Mouse (Mus musculus): ENCODE results near the gene Zfp553.
"Not testable (repeated sequence)": the region's sequence is repeated elsewhere in the genome, so short reads cannot be mapped to it uniquely, and the experiment has no call there.

Gene Zfp553

DNA sequence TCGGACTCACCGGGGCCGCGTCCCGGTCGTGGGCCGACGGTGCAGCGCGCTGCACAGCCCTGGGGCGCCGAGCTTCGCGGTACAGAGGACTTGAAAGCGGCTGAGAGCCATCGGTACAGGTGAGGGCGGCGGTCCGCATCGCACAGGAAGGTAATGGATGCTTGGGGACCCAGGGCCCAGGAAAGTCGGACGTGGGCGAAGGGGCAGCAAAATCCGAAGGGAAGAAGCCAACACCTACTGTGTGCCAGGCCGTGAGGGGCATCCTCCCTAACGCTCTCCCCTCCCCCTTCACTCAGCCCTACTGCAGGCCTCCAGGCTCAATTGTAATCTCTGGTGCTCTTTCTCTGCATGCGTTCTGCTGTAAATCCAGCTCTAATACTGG lies 498 bp downstream of the Zfp553 start:
- DNase-seq (ENCODE audit: low read depth), result peak; percentile 43

DNA sequence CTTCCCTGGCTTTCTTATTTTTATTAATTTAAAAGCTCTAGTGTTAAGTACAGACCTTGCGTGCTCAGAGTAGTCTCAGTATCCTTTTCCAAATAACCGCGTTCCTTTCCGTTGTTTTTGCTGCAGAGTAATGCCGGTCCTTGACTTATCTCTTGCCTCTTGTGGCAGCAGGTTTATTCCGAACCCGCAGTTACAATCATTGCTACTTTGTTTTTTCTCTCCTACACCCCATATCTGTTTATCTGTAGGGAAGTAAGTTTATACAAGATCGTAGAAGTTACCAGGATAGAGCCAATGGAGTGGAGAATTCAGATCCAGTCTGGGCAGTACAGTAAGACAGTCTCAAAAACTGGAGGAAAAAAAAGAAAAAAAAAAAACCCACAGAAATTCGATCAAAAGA lies 904 bp downstream of the Zfp553 start:
- DNase-seq (ENCODE audit: low read depth), result no peak

DNA sequence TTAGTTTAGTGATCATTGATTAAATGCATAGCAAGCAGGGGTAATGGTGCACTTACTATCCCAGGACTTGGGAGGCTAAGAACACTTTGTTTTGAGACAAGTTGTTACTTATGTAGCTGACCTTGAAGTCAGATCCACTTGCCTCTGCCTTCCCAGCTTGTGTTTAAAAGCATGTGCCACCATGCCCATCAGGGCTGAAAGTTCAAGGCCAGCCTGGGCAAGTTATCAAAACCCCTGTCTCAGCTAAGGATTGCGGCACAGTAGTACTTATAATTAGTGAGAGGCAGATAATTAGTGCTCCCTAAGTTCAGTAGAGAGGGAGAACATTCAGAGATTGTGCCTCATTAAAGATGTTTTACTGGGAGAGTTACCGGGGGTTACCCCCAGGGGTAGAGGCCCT lies 1.9 kb downstream of the Zfp553 start:
- DNase-seq (ENCODE audit: low read depth), result no peak

DNA sequence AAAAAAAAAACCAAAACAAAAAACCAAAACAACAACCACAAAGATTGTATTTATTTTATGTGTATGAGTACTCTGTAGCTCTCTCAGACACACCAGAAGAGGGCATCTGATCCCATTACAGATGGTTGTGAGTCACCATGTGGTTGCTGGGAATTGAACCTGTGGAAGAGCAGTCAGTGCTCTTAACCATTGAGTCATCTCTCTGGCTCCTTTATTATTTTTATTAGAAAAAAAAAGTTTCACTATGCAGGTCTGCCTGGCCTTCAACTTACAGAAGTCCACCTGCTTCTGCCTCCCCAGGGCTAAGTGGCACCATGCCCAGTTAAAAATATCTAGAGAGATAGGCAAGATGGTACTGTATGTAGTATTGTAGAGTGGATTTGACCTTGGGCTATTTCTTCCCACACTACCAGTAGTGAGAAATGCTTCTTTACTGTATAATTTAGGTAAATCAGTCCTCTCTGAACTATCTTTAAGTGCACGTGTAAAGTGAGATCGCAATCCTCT lies 10.6 kb downstream of the Zfp553 start:
- DNase-seq (ENCODE audit: low read depth), result peak; percentile 55

DNA sequence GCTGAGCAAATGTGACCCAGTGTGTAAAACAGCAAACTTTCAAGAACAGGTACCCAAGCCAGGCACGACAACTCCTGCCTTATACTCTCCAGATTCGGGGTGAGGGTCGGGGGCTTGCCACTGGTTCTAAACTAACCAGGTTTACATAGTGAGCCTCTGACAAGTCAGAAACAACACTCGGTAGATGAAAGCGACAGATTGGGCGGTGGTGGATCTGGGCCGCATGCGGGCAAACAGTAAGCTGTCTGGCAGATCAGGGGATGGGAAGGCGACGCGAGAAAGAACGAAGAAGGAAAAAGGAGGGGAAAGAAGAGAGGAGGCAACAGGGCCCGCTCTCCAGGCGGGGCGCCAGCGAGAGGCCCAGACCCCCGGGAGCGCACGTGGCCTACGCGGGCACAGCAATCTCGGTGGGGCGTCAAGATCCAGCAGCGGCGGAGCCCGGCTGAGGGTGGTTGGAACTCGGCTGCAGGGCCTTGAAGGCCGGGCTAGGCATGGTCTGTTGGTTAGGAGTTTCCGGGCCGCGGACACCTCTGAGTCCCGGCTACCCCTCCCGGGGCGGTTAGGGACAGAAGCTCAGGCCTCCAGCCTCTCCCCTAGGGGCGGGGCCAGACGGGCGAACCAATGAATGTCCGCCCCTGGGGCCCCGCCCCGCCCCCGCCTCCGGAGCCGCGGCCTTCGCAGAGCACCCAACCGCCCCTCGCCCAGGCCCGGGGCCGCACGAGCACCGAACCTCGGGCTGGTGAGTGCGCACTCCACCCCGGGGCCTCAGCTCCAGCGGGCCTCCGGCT lies 11.2 kb downstream of the Zfp553 start, which contains the start of gene Zfp771:
Gene Zfp771, plus strand, starts transcription at position 405 of the 788 bp plus-strand sequence.
- peak; percentile 95 for DNase-seq (ENCODE audit: low read depth)

DNA sequence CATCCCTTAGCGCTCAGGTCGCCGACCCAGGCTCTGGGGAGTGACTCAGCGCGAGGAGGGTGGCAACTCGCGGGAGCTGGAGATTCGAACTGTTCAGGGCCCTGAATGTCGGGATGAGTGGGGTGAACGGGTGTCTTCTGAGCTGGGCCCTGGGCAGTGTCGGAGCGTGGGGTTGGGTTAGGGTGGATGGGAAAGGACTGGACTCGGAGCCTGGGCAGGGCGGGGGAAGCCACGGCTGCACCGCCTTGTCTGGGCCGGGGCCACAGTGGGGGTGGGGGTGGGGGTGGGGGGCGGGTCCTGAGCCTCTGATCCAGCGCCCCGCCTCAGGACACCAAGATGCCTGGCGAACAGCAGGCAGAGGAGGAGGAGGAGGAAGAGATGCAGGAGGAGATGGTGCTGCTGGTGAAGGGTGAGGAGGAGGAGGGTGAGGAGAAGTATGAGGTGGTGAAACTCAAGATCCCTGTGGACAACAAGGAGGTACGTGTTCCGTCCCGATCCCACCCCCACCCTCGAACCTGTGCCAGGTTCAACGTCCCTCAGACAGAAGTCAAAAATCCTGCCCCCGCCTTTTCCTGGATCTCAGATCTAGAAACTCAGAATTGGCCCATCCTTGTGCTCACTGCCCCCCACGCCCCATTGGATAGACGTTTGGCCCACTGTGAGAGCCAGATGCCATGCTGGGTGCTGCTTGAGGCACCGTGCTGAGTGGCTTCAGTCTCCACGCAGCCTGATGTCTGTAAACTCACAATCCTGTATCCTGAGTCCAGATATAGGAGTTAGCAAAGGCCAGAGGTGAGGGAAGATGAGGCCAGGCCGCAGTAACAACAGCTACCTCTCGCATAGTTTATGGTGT lies 12.0 kb downstream of the Zfp553 start:
- peak; percentile 66 for DNase-seq (ENCODE audit: low read depth)

DNA sequence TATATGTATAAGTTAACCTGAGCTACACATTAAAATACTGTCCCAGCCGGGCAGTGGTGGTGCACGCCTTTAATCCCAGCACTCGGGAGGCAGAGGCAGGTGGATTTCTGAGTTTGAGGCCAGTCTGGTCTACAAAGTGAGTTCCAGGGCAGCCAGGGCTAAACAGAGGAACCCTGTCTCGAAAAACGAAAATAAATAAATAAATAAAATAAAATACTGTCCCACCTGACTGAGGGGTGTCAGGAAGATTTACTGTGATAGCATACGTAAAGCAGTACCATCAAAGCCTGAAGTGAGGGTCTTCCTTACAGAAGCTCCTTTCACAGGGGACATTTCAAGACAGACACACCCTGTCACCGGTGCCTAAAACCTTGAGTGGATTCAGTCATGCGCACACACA lies 17.6 kb downstream of the Zfp553 start:
- not testable (repeated sequence) for DNase-seq (ENCODE audit: low read depth)

DNA sequence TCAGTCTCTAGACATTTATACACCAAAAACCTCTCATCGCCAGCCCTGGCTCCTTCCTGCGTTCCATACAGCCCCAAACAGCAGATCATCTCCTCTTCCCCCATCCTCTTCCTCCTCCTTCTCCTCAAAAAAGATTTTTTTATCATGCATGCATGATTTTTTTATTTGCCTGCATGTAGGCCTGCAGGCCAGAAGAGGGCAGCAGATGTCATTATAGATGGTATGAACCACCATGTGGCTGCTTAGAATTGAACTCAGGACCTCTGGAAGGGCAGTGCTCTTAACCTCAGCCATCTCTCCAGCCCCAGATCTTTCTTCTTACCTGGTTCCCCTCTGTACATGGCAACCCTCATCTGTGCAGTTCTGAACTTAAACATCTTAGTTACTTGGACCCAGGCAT lies 19.6 kb downstream of the Zfp553 start:
- peak; percentile 50 for DNase-seq (ENCODE audit: low read depth)

DNA sequence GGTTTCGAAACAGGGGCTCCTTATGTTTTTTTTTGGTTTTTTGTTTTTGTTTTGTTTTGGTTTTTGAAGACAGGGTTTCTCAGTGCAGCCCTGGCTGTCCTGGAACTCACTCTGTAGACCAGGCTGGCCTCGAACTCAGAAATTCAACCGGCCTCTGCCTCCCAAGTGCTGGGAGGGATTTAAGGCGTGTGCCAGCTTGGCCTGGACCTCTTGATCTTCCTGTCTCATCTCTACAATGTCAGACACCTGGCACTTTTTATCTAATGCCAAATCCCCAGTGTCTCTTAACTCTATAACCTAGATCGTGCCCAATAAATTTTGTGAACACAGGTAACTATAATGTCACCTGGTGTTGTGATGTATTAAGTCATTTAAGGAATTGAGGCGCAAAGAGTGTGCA lies 20.5 kb downstream of the Zfp553 start:
- no peak for DNase-seq (ENCODE audit: low read depth)

DNA sequence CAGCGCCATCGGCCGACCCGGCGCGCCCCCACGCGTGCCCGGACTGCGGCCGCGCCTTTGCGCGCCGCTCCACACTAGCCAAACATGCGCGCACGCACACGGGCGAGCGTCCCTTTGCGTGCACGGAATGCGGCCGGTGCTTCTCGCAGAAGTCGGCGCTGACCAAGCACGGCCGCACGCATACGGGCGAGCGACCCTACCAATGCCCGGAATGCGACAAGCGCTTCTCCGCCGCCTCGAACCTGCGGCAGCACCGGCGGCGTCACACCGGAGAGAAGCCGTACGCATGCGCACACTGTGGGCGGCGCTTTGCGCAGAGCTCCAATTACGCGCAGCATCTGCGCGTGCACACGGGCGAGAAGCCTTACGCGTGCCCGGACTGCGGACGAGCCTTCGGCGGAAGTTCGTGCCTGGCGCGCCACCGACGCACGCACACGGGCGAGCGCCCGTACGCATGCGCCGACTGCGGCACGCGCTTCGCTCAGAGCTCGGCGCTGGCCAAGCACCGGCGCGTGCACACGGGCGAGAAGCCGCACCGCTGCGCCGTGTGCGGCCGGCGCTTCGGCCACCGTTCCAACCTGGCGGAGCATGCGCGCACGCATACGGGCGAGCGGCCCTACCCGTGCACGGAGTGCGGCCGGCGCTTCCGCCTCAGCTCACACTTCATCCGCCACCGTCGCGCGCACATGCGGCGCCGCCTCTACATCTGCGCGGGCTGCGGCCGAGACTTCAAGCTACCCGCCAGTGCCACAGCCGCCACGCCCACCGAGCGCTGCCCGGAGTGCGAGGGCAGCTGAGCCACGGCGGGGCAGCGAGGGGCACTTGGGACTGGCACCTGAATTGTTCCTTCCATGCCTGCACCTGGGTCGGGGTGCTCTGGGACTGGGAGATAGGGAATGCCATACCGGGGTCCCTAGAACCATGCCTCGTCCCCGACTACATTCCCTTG lies 21.2 kb downstream of the Zfp553 start:
- DNase-seq (ENCODE audit: low read depth), result peak; percentile 96

DNA sequence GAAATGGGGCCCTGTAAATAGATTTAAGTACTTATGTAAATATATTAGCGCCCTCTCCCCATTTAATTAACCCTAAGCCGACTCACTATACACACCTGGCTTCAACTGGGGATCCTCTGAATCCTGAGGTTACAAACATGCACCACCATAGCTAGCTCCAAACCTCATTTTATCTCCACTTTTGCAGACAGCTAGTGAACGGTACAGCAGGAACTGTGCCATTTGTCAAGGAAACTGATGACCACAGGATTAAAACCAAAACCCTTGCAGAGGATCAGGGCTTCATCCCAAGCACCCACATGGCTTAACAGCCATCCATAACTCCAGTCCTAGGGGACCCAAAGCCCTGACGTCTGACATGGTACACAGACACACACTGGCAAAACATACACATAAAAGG lies 22.1 kb downstream of the Zfp553 start:
- no peak for DNase-seq (ENCODE audit: low read depth)

DNA sequence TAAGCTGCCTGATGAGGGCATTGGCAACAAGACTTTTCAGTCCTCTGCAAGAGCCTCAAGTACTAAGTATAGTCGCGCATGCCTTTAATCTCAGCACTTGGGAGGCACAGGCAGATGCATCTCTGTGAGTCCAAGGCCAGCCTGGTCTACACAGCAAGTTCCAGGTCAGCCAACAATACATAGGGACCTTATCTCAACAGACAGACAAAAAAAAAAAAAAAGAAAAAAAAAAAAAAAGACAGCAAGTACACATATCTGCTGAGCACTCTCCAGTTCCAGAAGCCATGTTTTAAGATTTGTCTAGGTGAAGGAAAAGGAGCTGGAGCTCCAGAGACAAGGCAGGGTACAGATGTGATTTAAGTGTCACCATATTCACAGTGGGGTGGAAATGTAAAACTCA lies 23.1 kb downstream of the Zfp553 start:
- no peak for DNase-seq (ENCODE audit: low read depth)

DNA sequence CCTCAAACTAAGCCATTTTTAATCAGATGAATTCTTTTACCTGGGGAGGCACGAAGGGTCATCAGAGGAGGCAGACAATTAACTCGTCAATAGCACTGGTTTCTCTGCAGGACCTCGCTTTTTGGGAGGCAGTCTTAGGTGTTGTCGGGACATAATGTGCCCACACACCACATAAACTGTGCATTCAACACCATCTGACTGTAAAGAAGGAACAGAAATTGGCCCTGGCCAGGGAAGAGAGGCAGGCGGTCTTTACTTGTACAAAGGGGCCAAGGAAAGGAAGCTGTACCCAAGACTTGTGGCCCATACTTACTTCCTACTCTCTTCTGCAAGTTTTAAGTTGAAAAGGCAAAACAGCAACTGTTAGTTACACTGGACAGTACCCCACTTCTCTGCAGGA lies 23.7 kb downstream of the Zfp553 start:
- no peak for DNase-seq (ENCODE audit: low read depth)

DNA sequence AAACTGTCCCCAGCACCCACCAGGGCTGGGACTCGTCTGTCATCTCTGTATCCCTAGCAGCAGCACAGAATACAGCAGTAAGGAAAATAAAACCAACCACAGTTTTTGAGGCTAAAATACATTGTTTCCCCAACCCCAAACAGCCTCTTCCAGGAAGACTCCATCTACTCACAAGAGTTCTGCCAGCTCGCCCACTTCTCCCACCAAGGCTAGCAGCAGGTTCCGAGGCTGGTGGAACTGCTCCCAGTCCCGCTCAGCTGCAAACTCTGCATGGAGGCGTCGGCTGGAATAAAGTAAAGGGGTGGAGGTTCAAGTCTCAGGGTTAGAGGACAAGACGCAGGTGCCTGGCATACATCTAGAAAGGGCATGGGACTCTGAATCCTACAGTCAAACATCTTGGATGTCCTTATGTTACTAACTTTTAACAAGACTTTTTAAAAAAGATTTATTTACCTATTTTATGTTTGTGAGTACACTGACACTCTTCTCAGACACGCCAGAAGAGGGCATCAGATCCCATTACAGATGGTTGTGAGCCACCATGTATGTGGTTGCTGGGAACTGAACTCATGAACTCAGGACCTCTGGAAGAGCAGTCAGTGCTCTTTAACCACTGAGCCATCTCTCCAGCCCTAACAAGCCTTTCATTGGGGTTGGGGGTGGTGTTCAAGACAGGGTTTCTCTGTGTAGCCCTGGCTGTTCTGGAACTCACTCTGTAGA lies 26.5 kb downstream of the Zfp553 start:
- DNase-seq (ENCODE audit: low read depth), result no peak

DNA sequence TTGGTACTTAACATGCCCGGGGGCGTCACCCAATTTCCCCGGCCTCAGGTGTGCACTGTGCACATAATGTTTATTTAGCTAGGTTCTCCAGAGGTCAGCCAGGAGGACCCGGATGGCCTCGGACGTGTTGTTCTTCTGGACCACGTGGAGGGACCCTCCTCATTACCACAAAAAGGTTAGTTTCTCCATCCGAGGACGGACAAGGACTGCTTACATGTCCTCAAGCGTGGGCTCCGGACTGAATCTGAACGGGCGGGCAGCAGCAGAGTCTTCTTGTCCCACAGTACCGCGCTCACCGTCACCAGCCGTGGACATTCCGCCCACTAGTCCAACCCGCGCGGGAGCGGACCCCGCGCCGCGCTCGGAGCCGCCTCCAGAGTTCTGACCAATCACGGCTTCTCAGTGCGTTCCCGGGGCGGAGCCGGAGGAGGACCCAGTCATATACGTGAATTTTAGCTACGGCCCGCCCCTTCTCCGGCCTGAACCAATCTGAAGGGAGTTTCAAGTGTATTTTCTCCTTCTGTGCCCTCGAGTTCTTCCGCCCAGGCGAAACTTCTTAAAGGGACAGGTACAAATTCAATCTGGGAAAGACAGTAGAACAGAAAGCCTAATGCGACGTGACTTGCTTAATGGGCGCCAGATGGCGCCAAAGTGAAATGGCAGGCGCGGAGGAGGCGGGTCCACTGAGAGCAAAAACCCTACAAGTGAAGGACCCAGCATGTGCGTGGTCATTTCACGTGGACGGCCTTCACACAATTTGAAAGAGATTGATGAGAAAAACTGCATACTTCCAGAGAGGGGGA lies 27.6 kb downstream of the Zfp553 start, which contains the start of gene Dctpp1:
Gene Dctpp1, minus strand, starts transcription at position 401 of the 803 bp plus-strand sequence.
- peak; percentile 96 for DNase-seq (ENCODE audit: low read depth)

DNA sequence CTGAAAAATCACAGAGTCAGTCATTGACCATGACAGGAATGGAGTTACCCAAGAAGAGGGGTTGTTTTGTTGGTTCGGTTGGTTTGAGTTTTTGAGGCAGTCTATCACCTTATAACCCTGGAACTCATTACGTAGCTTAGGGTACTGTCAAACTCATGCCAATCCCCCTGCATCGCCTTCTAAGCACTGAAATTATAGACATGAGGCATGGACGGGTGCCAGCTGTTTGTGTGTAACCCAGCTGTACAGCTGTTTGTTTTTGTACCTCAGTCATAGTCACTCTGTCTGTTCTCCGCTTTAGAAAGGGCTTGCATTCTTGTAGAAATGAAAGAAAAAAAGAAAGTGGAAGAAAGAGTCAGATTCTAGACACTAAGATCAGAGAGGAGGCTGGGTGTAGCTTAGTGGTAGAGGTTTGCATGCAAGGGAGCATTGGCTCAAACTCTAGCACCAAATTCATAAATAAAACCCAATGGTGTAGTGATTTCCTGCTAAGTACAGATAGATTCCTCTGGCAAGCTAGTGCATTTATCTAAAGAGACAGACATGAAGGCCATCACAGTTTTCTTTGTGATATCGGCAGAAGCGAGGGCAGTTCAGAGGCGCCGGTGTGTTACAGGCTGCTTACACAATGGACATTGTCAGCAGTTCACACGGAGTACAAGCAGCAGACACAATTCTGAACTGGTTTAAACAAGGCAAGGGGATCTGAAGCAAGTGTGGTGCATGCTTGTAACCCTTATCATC lies 29.5 kb downstream of the Zfp553 start:
- no peak for DNase-seq (ENCODE audit: low read depth)

DNA sequence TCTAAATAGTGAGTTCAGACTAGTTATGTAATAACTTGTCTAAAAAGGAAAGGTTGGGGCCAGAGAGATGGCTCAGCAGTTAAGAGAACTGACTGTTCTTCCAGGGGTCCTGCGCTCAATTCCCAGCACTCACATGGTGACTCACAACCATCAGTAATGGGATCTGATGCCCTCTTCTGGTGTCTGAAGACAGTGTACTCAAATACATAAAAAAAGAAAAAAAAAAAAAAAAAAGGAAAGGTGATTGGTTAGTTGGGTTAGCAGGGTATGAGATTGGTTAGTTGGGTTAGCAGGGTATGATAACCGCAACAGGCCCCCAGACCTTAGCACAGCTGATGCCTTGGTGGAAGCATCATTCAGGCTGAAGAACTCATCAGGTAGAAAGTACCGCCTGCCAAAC lies 30.7 kb downstream of the Zfp553 start:
- no peak for DNase-seq (ENCODE audit: low read depth)

DNA sequence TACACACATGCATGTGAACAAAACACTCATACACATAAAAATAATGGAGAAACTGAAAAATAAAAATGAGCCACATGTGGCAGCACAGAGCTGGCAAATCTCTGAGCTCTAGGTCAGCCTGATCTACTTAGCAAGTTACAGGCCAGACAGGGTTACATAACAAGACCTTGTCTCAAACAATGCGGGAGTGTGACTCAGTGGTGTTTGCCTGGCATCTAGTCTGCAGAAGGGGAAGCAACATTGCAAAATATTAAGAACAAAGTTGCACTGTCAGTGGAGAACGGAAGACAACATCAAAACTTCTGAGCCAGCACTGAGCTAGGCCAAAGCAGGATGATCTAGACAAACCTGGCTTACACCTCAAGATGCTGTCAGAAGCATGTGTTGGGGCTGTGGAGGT lies 37.4 kb downstream of the Zfp553 start:
- DNase-seq (ENCODE audit: low read depth), result peak; percentile 51

DNA sequence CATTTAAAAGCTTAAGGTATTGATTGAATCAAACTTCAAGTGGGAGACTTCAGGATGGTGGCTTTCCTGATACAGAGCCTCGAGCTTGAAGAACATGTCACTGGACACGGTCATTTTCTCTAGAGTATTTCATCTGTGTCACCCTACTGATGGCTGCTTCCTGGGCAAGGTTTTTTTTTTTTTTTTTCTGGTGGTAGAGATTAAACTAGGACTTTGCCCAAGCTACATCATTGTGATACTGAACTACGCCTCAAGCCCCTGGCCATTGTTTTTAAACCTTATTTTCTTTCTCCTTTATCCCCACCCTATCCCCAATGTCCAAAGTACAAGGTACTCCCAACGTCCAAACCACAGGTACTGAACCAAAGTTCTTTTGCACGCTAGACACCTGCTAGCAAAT lies 37.8 kb downstream of the Zfp553 start:
- no peak for DNase-seq (ENCODE audit: low read depth)

DNA sequence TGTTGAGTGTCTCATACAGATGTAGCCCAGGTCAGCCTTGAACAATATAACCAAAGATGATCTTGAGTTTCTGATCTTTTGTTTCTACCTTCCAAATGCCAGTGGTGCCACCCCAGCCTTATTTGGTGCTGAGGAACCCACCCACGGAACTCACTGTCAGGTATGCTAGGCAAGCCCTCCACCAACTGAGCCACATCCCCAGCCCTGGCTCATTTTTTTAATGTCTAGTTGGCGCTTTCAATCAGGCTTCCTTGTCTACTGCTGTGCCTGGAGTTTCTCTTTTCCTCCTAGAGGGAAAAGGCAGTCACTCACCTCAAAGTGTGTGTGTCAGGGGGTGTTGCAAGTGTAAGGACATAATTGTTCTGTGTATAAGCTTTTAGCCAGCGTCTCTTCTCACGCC lies 38.2 kb downstream of the Zfp553 start:
- DNase-seq (ENCODE audit: low read depth), result no peak
